Mouse (Mus musculus) c-Kit-positive CD71-positive TER-119-negative erythroid progenitor cells, embryonic 14.5 days (primary cell): ENCODE measurements around the gene Cenph.
"Not testable (repeated sequence)": the region's sequence is repeated elsewhere in the genome, so short reads cannot be mapped to it uniquely, and the experiment has no call there.

Experiments used
- DNase-seq: peaks from one replicate; pipeline ENCODE4 v3.0.0-alpha.2; 2013; ENCODE audit warnings: low read depth

Gene Cenph

GRCm38 (mm10) chr13:100746090-100746489, 29.6 kb downstream of the Cenph start:
- no peak for DNase-seq

- peak; percentile 95 for DNase-seq
Observed at GRCm38 (mm10) chr13:100744036-100744744, 31.5 kb downstream of the Cenph start, which contains the start of gene Mrps36. Gene Mrps36 (minus strand): TSS chr13:100744659.

DNA sequence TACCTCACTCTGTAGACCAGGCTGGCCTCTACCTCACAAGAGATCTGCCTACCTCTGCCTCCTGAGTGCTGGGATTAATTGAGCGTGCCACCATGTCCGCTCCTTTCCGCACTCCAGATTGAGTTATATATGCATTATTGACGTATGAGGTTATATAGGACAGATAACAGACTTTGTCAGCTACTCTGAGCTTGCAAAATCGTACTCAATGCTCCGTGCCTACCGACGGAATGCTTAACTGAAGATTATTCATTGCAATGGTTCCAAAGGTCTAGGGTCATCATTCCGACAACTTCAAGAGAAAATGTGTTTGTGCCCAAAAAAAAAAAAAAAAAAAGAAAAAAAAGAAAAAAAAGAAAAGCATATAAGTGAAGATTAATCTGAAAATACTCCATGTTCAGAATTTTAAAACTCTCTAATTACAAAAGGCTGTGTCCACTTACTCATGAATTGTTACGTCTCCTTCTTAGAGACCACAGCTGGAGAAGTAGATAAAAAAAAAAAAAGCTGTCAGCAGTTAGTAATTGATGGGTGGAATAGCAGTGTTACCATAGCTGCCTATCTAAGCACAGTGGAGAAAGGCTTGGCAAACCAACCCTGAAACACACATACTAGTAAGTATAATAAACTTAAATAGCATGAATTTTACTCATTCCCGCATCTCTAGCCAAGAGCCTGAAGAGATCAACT, 32.2 kb downstream of the Cenph start:
- DNase-seq = no peak

GRCm38 (mm10) chr13:100742831-100743230, 32.9 kb downstream of the Cenph start:
- no peak for DNase-seq

DNA sequence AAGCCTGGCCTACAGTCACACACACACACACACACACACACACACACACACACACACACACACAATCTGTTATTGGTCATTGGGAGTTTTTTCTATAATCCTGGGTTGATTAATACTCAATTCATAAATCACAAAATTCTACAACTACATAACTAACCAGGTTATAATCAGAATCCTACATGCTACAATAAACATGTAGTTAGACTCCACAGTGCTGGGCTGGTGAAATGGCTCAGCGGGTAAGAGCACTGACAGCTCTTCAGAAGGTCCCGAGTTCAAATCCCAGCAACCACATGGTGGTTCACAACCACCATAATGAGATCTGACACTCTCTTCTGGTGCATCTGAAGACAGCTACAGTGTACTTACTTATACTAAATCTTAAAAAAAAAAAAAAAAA, 42.9 kb downstream of the Cenph start:
- DNase-seq = no peak

- DNase-seq = not testable (repeated sequence)
Observed at GRCm38 (mm10) chr13:100731462-100732046, 44.1 kb downstream of the Cenph start.

DNA sequence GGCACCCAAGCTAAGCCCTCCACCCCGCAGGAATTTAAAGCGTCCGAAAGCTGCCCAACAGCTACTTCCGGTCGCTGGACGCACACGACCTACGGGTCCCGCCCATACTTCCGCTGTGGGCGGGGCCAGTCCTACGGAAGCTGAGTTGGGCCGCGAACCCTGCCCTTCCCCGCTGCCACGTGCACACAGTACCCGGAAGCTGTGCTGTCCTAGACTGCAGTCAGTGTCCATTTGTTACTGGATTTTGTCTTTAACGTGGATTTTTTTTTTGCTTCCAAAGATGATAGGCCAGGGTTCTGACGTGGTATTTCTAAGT, 44.9 kb downstream of the Cenph start, which contains the start of gene Cdk7:
Cdk7 (minus strand) TSS at position 79 of the 316 bp plus-strand sequence.
- peak; percentile 92 for DNase-seq

- DNase-seq = no peak
Observed at GRCm38 (mm10) chr13:100730153-100730860, 45.4 kb downstream of the Cenph start.

- DNase-seq = not testable (repeated sequence)
Observed at GRCm38 (mm10) chr13:100728530-100728929, 47.2 kb downstream of the Cenph start.

DNA sequence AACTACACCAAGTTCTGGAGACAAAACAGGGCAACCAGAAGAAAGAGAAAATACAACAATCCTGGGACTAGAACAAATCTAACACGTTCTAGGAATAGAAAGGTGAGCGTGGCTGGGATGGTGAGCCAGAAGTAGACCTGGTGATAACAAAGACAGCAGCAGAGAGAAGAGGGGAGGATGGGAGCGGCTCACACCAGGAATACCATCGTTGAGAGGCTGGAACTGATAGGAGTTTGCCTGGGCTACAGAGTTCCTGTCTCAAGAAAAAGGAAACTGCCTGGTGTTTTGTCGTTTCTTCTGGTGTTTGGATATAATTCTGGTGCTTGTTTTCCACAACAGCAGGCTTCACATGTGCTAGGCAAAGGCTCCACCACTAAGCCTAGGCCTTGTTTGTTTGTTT, 47.6 kb downstream of the Cenph start:
- DNase-seq = no peak

DNA sequence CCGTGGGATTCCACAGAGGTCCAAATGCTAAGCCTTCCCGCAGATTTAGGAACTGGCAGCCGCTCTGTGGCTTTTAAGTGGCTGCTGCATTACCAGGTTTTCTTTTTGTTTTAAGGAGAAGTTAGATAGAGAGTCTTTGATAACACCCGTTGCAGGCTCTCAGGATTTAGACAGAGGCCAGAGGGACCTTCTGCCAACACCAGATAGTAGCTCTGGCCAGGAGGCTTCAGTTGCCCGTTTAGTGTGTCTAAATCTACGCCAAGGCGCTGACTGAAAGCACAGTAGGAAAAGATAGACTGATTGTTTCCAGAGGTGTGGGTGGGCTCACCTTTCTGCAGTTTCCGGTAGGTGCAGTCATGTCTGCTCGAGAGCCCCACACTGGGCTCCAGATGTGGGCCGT, 50.5 kb downstream of the Cenph start:
- DNase-seq = peak; percentile 57

DNA sequence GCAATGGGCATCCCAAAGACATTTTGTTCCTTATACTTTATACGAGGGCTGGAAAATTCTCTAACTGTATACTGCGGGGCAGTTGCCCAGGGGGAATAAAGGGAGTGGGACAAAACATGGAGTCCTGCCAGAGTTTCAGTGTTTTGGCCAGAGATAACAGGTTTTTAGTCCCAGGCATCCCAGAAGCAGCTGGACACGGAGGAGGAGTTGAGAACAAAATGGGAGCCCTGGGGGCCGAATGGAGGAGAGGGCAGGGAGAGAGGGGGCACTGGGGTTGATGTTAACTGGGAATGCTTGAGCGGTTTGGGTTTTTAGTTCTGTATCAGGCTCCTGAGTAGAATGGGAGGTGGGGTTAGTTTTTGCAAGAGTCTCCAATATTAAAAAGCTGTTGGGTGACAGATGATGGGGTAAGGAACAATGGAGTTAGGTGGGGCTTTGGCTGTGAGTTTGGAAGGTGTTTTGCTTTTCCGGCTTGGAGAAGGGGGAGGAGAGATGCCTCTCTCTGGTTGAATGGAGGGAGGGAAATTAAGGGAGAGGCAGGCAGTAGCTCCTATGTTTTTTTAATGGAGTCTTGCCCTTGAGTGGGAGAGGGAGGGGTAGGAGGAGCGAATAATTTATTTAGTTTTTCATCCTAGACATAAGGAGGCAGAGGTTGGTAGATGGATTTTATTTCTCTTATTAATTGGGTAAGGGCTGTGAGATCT, 51.5 kb downstream of the Cenph start:
- DNase-seq = no peak

- no peak for DNase-seq
Observed at GRCm38 (mm10) chr13:100721656-100722055, 54.0 kb downstream of the Cenph start.

GRCm38 (mm10) chr13:100715467-100715866, 60.2 kb downstream of the Cenph start:
- DNase-seq = no peak
